Mouse (Mus musculus) forebrain, embryonic 15.5 days (tissue): ENCODE data around the gene Myl7. TPM values are rescaled to one million over a fixed set of nuclear protein-coding genes. Genes with fewer than 3 reads are reported as not detected.
A peak's percentile ranks its signal among the peaks of the same experiment; 100 is the strongest.
"Not testable (repeated sequence)": the region's sequence is repeated elsewhere in the genome, so short reads cannot be mapped to it uniquely, and the experiment has no call there.

Source experiments
- ATAC-seq: fragments of 200-750 bp; cut with Nextera tagmentation; replicated peaks from 2 replicates; pipeline ENCODE4 v1.8.0; 2017; ENCODE audit warnings: mild to moderate bottlenecking, moderate TSS enrichment, moderate library complexity
- H3K27ac ChIP-seq: fragments of 300-500 bp; sonication (generic); replicated peaks from 2 replicates; pipeline ENCODE4 v1.5.1; 2015; ENCODE audit warnings: mild to moderate bottlenecking, inconsistent platforms
- H3K27me3 ChIP-seq: fragments of 300-500 bp; sonication (generic); 2 replicates; pipeline ENCODE4 v1.6.1; 2015; ENCODE audit warnings: inconsistent platforms
- H3K36me3 ChIP-seq: fragments of 300-500 bp; sonication (generic); 2 replicates; pipeline ENCODE4 v1.6.1; 2015; ENCODE audit warnings: mild to moderate bottlenecking, inconsistent platforms
- H3K4me1 ChIP-seq: fragments of 300-500 bp; sonication (generic); 2 replicates; pipeline ENCODE4 v1.6.1; 2015; ENCODE audit warnings: inconsistent platforms
- H3K4me2 ChIP-seq: fragments of 300-500 bp; sonication (generic); replicated peaks from 2 replicates; pipeline ENCODE4 v1.6.1; 2015; ENCODE audit warnings: mild to moderate bottlenecking, inconsistent platforms
- H3K4me3 ChIP-seq: fragments of 300-500 bp; sonication (generic); 2 replicates; pipeline ENCODE4 v1.5.1; 2015; ENCODE audit warnings: mild to moderate bottlenecking, inconsistent platforms
- H3K9ac ChIP-seq: fragments of 300-500 bp; sonication (generic); replicated peaks from 2 replicates; pipeline ENCODE4 v1.6.1; 2015; ENCODE audit warnings: mild to moderate bottlenecking, inconsistent platforms
- H3K9me3 ChIP-seq: fragments of 300-500 bp; sonication (generic); 2 replicates; pipeline ENCODE4 v1.6.1; 2016; ENCODE audit warnings: inconsistent platforms
- WGBS: fragments of 180-500 bp; shearing (Covaris S2); methylation state at CpG from one replicate; pipeline ENCODE4 v1.1.7; 2015; ENCODE audit warnings: mixed read lengths; 5-methylcytosine and 5-hydroxymethylcytosine counted together
- polyA plus RNA-seq: library from polyadenylated mRNA; unstranded; fragments of >200 nt; fragmentation: Nextera tagmentation; extraction: Ambion mirVana; gene quantifications from 2 replicates; pipeline ENCODE4 v1.2.1, GENCODE M21; 2015

The Myl7 gene
- polyA plus RNA-seq, 1 experiment from 2014 or later: 0.32 TPM

DNA sequence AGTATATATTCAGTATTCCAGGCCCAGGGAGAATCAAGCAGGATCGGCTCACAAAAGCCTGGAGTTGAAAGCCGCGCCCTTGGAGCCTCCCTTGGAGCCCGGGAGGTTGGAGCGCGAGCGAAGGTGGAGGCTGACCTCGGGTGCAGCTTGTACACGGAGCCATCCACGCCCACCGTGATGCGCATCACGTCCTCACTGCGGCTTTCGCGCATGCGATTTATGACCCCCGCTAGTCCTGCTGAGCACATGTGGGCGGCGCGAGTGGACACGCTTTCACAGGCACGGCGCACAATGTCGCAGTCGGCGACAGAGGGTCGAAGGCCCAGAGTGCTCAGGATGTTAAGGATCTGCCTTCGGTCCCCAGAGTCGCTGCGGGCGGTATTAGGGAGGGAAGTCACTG is 3.4 kb upstream of the Myl7 start:
- no peaks in the 10 kb centered on the region for H3K9me3 ChIP-seq
- peak overlapping the region; percentile 45 for H3K4me3 ChIP-seq
- 1% methylated on average over 32 of the region's 32 CpGs for WGBS
- peak overlapping the region; percentile 77 for H3K4me2 ChIP-seq
- peak overlapping the region; percentile 66 for H3K9ac ChIP-seq
- peak overlapping the region; percentile 77 for H3K27ac ChIP-seq
- H3K36me3 ChIP-seq: no peaks in the 10 kb centered on the region
- peak; percentile 88 for ATAC-seq
- H3K27me3 ChIP-seq: no peaks in the 10 kb centered on the region
- peaks cover 18% of the 10 kb centered on the region for H3K4me1 ChIP-seq

- H3K27me3 ChIP-seq: no peaks in the 10 kb centered on the region
- H3K36me3 ChIP-seq: no peaks in the 10 kb centered on the region
- H3K9ac ChIP-seq: peak overlapping the region; percentile 66
- no peaks in the 10 kb centered on the region for H3K9me3 ChIP-seq
- peak; percentile 8; the same call in 1 of the 2 replicates for ATAC-seq
- H3K4me3 ChIP-seq: peak overlapping the region; percentile 45
- peak overlapping the region; percentile 77 for H3K4me2 ChIP-seq
- peak overlapping the region; percentile 77 for H3K27ac ChIP-seq
- WGBS: 15% methylated on average over 3 of the region's 3 CpGs
- H3K4me1 ChIP-seq: peaks cover 18% of the 10 kb centered on the region
Observed at GRCm38 (mm10) chr11:5901320-5901719, 2.7 kb upstream of the Myl7 start.

GRCm38 (mm10) chr11:5899286-5899685 is 704 bp upstream of the Myl7 start:
- Histone ChIP-seq H3K9me3 (no peaks in the 10 kb centered on the region), H3K27ac (no peak overlapping the region), H3K27me3 (no peaks in the 10 kb centered on the region), H3K4me1 (peaks cover 18% of the 10 kb centered on the region), H3K4me2 (no peak overlapping the region), H3K4me3 (no peak overlapping the region), H3K9ac (no peak overlapping the region), H3K36me3 (no peaks in the 10 kb centered on the region)
- ATAC-seq: no peak
- WGBS: 95% methylated on average over 10 of the region's 10 CpGs

- Histone ChIP-seq H3K27me3 (no peaks in the 10 kb centered on the region), H3K4me1 (peaks cover 18% of the 10 kb centered on the region), H3K4me3 (no peak overlapping the region), H3K27ac (no peak overlapping the region), H3K9me3 (no peaks in the 10 kb centered on the region), H3K9ac (no peak overlapping the region), H3K36me3 (no peaks in the 10 kb centered on the region), H3K4me2 (no peak overlapping the region)
- ATAC-seq: no peak
- WGBS: 10% methylated on average over 10 of the region's 10 CpGs
Observed at GRCm38 (mm10) chr11:5897839-5898238, 743 bp downstream of the Myl7 start.

- Histone ChIP-seq H3K4me2 (no peak overlapping the region), H3K27me3 (no peaks in the 10 kb centered on the region), H3K9ac (no peak overlapping the region), H3K27ac (no peak overlapping the region), H3K36me3 (no peaks in the 10 kb centered on the region), H3K4me3 (no peak overlapping the region), H3K4me1 (peaks cover 17% of the 10 kb centered on the region), H3K9me3 (no peaks in the 10 kb centered on the region)
- WGBS: 15% methylated on average over 16 of the region's 16 CpGs
- no peak for ATAC-seq
Observed at GRCm38 (mm10) chr11:5897230-5897629, 1.4 kb downstream of the Myl7 start.

DNA sequence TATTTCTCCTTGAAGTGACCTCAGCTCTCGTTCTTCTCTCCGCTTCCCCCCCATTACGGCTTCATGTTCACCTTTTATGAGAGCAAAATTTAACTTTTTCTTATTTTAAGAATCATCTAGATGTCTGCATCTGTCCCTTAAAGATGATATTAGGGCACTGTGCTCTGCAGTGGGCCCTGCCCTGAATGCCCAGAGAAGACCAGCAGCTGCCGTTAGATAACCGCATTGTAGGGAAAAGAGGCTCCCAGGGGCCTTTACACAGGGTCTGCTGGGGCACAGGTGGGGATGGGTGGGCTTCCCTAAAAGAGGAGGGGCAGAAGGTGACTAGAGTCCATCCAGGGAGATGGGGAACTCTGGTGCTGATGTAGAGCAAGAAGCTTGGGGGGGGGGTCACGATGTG is 4.8 kb downstream of the Myl7 start:
- ATAC-seq: no peak

DNA sequence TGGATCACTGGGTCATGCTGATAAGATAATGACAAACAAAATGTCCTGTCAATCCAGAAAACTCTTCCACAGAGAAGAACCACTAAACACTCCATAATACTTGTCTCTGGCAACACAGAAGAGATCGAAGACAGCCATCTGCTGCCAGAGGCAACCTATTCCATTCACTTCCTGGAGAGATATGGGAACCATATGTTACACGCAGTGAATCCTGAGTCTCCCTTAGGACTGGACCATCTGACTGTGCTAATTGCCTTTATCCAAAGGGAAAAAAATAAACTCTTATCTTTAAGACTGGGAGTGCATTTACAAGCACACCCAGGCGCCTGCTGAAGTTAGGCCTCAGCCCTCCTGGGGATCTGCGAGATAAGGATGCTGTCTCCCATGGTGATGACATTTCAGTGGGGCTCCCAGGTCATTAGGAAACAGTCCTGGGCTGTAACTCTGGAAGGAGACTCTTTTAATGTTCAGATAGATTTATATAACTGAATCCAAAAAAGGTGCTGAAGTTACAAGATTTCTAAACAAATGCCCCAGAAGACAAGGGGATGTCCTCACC is 5.7 kb downstream of the Myl7 start:
- H3K9ac ChIP-seq: no peak overlapping the region
- H3K36me3 ChIP-seq: no peaks in the 10 kb centered on the region
- H3K4me3 ChIP-seq: no peak overlapping the region
- H3K27me3 ChIP-seq: no peaks in the 10 kb centered on the region
- 0 out of 2 replicates have a peak, but pooled peaks cover 6% of the 10 kb centered on the region for H3K4me1 ChIP-seq
- ATAC-seq: 0 out of 2 replicates have a peak, but pooled peaks have one; percentile 23
- no peak overlapping the region for H3K4me2 ChIP-seq
- H3K9me3 ChIP-seq: no peaks in the 10 kb centered on the region
- WGBS: 63% methylated on average over 4 of the region's 4 CpGs
- H3K27ac ChIP-seq: peak overlapping the region; percentile 48

More for the DNA sequence above, 4.8 kb downstream of the Myl7 start:
- Histone ChIP-seq H3K27me3 (no peaks in the 10 kb centered on the region), H3K4me3 (no peak overlapping the region), H3K4me1 (0 out of 2 replicates have a peak, but pooled peaks cover 6% of the 10 kb centered on the region), H3K36me3 (no peaks in the 10 kb centered on the region), H3K4me2 (no peak overlapping the region), H3K9ac (no peak overlapping the region), H3K27ac (no peak overlapping the region), H3K9me3 (no peaks in the 10 kb centered on the region)
- WGBS: 73% methylated on average over 6 of the region's 6 CpGs

- no peaks in the 10 kb centered on the region for H3K36me3 ChIP-seq
- H3K9ac ChIP-seq: no peak overlapping the region
- H3K27ac ChIP-seq: peak overlapping the region; percentile 48
- WGBS: 78% methylated on average over 8 of the region's 8 CpGs
- H3K4me3 ChIP-seq: no peak overlapping the region
- no peak overlapping the region for H3K4me2 ChIP-seq
- no peaks in the 10 kb centered on the region for H3K9me3 ChIP-seq
- no peaks in the 10 kb centered on the region for H3K27me3 ChIP-seq
- no peak for ATAC-seq
- 0 out of 2 replicates have a peak, but pooled peaks cover 10% of the 10 kb centered on the region for H3K4me1 ChIP-seq
Observed at GRCm38 (mm10) chr11:5892151-5892591, 6.4 kb downstream of the Myl7 start.

DNA sequence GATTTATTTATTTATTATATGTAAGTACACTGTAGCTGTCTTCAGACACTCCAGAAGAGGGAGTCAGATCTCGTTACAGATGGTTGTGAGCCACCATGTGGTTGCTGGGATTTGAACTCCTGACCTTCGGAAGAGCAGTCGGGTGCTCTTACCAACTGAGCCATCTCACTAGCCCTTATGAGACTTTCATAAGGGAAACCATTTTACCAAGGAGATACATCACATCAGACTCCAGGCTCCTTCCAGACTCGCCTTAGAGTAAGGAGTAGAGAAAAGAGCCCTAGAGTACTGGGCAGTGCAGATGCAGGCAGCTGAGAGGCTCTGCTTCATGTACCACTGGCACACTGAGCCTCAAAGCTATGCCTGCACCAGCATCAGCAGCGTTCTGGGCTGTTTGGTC is 10.0 kb downstream of the Myl7 start:
- H3K9me3 ChIP-seq, H3K27ac ChIP-seq, H3K9ac ChIP-seq, H3K27me3 ChIP-seq, H3K4me3 ChIP-seq, H3K36me3 ChIP-seq, H3K4me2 ChIP-seq, ATAC-seq: not testable (repeated sequence)
- 78% methylated on average over 5 of the region's 5 CpGs for WGBS
- 0 out of 2 replicates have a peak, but pooled peaks cover 20% of the 10 kb centered on the region for H3K4me1 ChIP-seq

DNA sequence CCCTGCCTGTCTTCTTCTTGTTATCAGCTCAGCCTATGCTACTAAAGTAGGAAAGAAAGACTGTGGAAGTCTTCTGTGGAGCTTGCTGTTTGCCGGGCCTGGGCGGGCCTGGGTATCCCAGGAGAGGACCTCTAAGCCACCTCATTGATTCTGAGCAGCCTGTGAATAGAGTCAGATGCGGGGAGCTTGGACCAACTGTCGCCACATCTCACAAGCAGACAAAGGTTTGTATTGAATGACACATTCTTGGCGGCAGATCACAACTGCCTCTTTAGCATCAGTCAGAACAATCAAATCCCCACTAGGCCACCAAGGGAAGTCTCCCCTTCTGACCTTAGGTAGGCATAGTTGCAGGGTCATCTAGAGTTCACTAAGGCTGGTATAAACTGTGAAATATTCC is 11.3 kb downstream of the Myl7 start:
- WGBS: 8% methylated on average over 5 of the region's 5 CpGs
- no peaks in the 10 kb centered on the region for H3K27me3 ChIP-seq
- no peak overlapping the region for H3K4me2 ChIP-seq
- no peak overlapping the region for H3K27ac ChIP-seq
- no peaks in the 10 kb centered on the region for H3K9me3 ChIP-seq
- ATAC-seq: no peak
- H3K4me1 ChIP-seq: 0 out of 2 replicates have a peak, but pooled peaks cover 16% of the 10 kb centered on the region
- no peak overlapping the region for H3K9ac ChIP-seq
- no peaks in the 10 kb centered on the region for H3K36me3 ChIP-seq
- no peak overlapping the region for H3K4me3 ChIP-seq

DNA sequence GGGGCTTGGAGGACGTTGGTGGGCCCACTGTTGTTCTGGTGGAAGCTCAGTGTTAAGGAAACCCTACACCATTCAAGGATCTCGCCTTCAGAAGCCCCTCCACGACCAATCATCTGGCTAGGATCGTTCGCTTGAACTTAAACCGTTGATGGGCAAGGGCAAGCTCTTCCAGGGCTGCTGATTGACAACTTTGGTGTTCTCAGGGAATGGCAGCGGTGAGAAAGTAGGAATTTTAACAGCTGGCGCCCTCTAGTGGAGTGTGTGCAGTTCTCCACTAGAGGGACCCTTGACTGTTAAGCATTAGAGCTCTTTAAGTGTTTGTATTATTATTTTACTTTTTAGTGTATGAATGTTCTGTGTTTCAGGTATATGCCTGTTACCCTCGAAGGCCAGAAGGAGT is 12.4 kb downstream of the Myl7 start:
- 0 out of 2 replicates have a peak, but pooled peaks have one; percentile 49 for ATAC-seq

DNA sequence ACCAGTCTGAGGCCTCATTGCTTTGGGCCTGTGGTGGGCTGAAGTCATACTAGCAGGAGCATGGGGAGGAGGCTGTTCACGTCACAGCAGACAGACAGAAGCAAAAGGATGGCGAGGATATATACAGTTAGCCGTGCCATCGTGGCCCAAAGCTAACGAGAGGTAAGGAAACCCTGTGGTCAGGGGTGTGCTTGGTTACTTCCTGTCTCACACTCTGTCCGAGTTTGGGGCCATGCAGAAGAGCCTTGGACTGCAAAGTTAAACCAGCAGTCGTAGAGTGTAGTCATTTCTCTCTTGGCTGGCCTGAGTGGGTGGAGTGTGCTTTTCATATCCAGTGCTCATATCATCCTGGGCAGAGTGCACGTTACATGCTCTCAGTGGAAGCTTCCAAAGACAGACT is 16.1 kb downstream of the Myl7 start:
- H3K36me3 ChIP-seq: no peaks in the 10 kb centered on the region
- H3K9me3 ChIP-seq: no peaks in the 10 kb centered on the region
- no peak overlapping the region for H3K27ac ChIP-seq
- WGBS: 84% methylated on average over 8 of the region's 8 CpGs
- no peaks in the 10 kb centered on the region for H3K27me3 ChIP-seq
- H3K9ac ChIP-seq: no peak overlapping the region
- H3K4me2 ChIP-seq: no peak overlapping the region
- H3K4me1 ChIP-seq: peaks cover 22% of the 10 kb centered on the region
- no peak for ATAC-seq
- no peak overlapping the region for H3K4me3 ChIP-seq

More for the DNA sequence above, 12.4 kb downstream of the Myl7 start:
- Histone ChIP-seq H3K4me2 (no peak overlapping the region), H3K4me3 (no peak overlapping the region), H3K27me3 (no peaks in the 10 kb centered on the region), H3K36me3 (no peaks in the 10 kb centered on the region), H3K27ac (no peak overlapping the region; the same call in 1 of the 2 replicates), H3K4me1 (0 out of 2 replicates have a peak, but pooled peaks cover 14% of the 10 kb centered on the region), H3K9ac (no peak overlapping the region), H3K9me3 (no peaks in the 10 kb centered on the region)
- 16% methylated on average over 9 of the region's 9 CpGs for WGBS

GRCm38 (mm10) chr11:5879905-5880304 is 18.7 kb downstream of the Myl7 start:
- H3K27me3 ChIP-seq: no peaks in the 10 kb centered on the region
- ATAC-seq: no peak

More at GRCm38 (mm10) chr11:5879905-5880304, 18.7 kb downstream of the Myl7 start:
- H3K9me3 ChIP-seq: no peaks in the 10 kb centered on the region
- 49% methylated on average over 5 of the region's 5 CpGs for WGBS
- peaks cover 25% of the 10 kb centered on the region for H3K4me1 ChIP-seq
- 0 out of 2 replicates have a peak, but pooled peaks cover 3% of the 10 kb centered on the region for H3K36me3 ChIP-seq
- no peak overlapping the region for H3K4me3 ChIP-seq
- no peak overlapping the region for H3K4me2 ChIP-seq
- H3K9ac ChIP-seq: no peak overlapping the region
- no peak overlapping the region for H3K27ac ChIP-seq
